Mouse (Mus musculus) MEL (cell line): ENCODE data around the gene Akt1s1. TPM values are rescaled to one million over a fixed set of nuclear protein-coding genes. Genes with fewer than 3 reads are reported as not detected.

Experiments
- DNase-seq: peaks from one replicate; pipeline ENCODE4 v3.0.0; 2011; ENCODE audit warnings: low read depth, low spot score
- H3K27ac ChIP-seq: 2 replicates; pipeline ENCODE4 v1.5.1; 2012; ENCODE audit warnings: low read depth, mild to moderate bottlenecking, control low read depth, low read length, moderate library complexity; ENCODE audit not compliant: control insufficient read depth
- H3K27me3 ChIP-seq, 2 experiments: fragments of 150-350 bp in 1 of 2; sonication (generic) in 1 of 2; 2 replicates each; pipeline ENCODE4 v1.6.1; 2012; ENCODE audit warnings: low read length in 2 of 2, mild to moderate bottlenecking in 2 of 2, improper control_type of control experiment in 1 of 2, moderate library complexity in 1 of 2; ENCODE audit not compliant: insufficient read depth in 2 of 2, control insufficient read depth in 1 of 2
- H3K36me3 ChIP-seq, 2 experiments: 2 replicates each; pipeline ENCODE4 v1.6.1; 2012 to 2014; ENCODE audit warnings: low read length in 2 of 2, improper control_type of control experiment in 1 of 2, inconsistent platforms in 1 of 2, mild to moderate bottlenecking in 1 of 2; ENCODE audit not compliant: insufficient read depth in 2 of 2, control insufficient read depth in 1 of 2
- H3K4me1 ChIP-seq, 2 experiments: fragments of 150-350 bp in 1 of 2; sonication (generic) in 1 of 2; 2 replicates each; pipeline ENCODE4 v1.6.1; 2012; ENCODE audit warnings: low read length in 2 of 2, improper control_type of control experiment in 1 of 2, mild to moderate bottlenecking in 1 of 2; ENCODE audit not compliant: insufficient read depth in 2 of 2, control insufficient read depth in 1 of 2
- H3K4me3 ChIP-seq, 2 experiments: fragments of 150-350 bp in 1 of 2; sonication (generic) in 1 of 2; 2 replicates each; pipeline ENCODE4 v1.5.1; 2012; ENCODE audit warnings: low read depth in 2 of 2, low read length in 2 of 2, mild to moderate bottlenecking in 2 of 2, moderate library complexity in 2 of 2, control low read depth in 1 of 2, improper control_type of control experiment in 1 of 2; ENCODE audit not compliant: control insufficient read depth in 1 of 2, insufficient read depth in 1 of 2
- H3K79me2 ChIP-seq: 2 replicates; pipeline ENCODE4 v1.6.1; 2012; ENCODE audit warnings: mild to moderate bottlenecking, low read length, moderate library complexity; ENCODE audit not compliant: control insufficient read depth, poor library complexity, insufficient read depth
- H3K9ac ChIP-seq: 2 replicates; pipeline ENCODE4 v1.6.1; 2012; ENCODE audit warnings: low read depth, mild to moderate bottlenecking, control low read depth, low read length, moderate library complexity; ENCODE audit not compliant: control insufficient read depth, poor library complexity, severe bottlenecking
- H3K9me3 ChIP-seq: fragments of 150-350 bp; sonication (generic); replicated peaks from 2 replicates; pipeline ENCODE4 v1.6.1; 2012; ENCODE audit warnings: mild to moderate bottlenecking, low read length, improper control_type of control experiment, moderate library complexity; ENCODE audit not compliant: insufficient read depth
- BHLHE40 ChIP-seq: IDR thresholded peaks from 2 replicates; pipeline ENCODE4 v1.6.1; 2012; ENCODE audit warnings: low read depth, mild to moderate bottlenecking, inconsistent platforms, low read length, improper control_type of control experiment, borderline replicate concordance
- CHD1 ChIP-seq: IDR thresholded peaks from 2 replicates; pipeline ENCODE4 v1.6.1; 2012; ENCODE audit warnings: low read depth, mild to moderate bottlenecking, inconsistent platforms, low read length, improper control_type of control experiment
- CHD2 ChIP-seq: IDR thresholded peaks from 2 replicates; pipeline ENCODE4 v1.6.1; 2011; ENCODE audit warnings: low read length, improper control_type of control experiment
- CTCF ChIP-seq, 3 experiments: IDR thresholded peaks in 2 of 3; conservative IDR thresholded peaks in 1 of 3; 2 replicates each; pipeline ENCODE4 v1.5.1; 2011 to 2012; ENCODE audit warnings: low read length in 3 of 3, low read depth in 2 of 3, mild to moderate bottlenecking in 2 of 3, improper control_type of control experiment in 1 of 3, inconsistent platforms in 1 of 3, mixed read lengths in 1 of 3, moderate library complexity in 1 of 3; ENCODE audit not compliant: control insufficient read depth in 1 of 3, insufficient read depth in 1 of 3, poor library complexity in 1 of 3, severe bottlenecking in 1 of 3
- E2F4 ChIP-seq: IDR thresholded peaks from 2 replicates; pipeline ENCODE4 v1.6.1; 2011; ENCODE audit warnings: low read depth, low read length, improper control_type of control experiment, borderline replicate concordance
- EP300 ChIP-seq, 2 experiments: IDR thresholded peaks; 2 replicates each; pipeline ENCODE4 v1.6.1; 2011; ENCODE audit warnings: improper control_type of control experiment in 2 of 2, low read length in 2 of 2, low read depth in 1 of 2, mild to moderate bottlenecking in 1 of 2
- ETS1 ChIP-seq: IDR thresholded peaks from 2 replicates; pipeline ENCODE4 v1.6.1; 2012; ENCODE audit warnings: low read depth, mild to moderate bottlenecking, inconsistent platforms, low read length, improper control_type of control experiment, moderate library complexity
- JUND ChIP-seq: IDR thresholded peaks from 2 replicates; pipeline ENCODE4 v1.6.1; 2011; ENCODE audit warnings: low read depth, mild to moderate bottlenecking, improper control_type of control experiment, low read length
- KAT2A ChIP-seq: conservative IDR thresholded peaks from 2 replicates; pipeline ENCODE4 v1.6.1; 2012; ENCODE audit warnings: low read depth, low read length, improper control_type of control experiment, inconsistent platforms
- MAFK ChIP-seq: IDR thresholded peaks from 2 replicates; pipeline ENCODE4 v1.6.1; 2011; ENCODE audit warnings: low read depth, mild to moderate bottlenecking, low read length, improper control_type of control experiment, borderline replicate concordance
- MAX ChIP-seq: IDR thresholded peaks from 2 replicates; pipeline ENCODE4 v1.6.1; 2011; ENCODE audit warnings: low read length, improper control_type of control experiment
- MEF2A ChIP-seq: IDR thresholded peaks from 2 replicates; pipeline ENCODE4 v1.6.1; 2014; ENCODE audit warnings: low read depth, mild to moderate bottlenecking, inconsistent platforms, low read length, improper control_type of control experiment; ENCODE audit not compliant: poor library complexity, insufficient replicate concordance, severe bottlenecking; ENCODE audit errors: extremely low read depth
- MXI1 ChIP-seq: IDR thresholded peaks from 2 replicates; pipeline ENCODE4 v1.6.1; 2011; ENCODE audit warnings: mild to moderate bottlenecking, low read depth, low read length, improper control_type of control experiment
- MYC ChIP-seq: IDR thresholded peaks from 2 replicates; pipeline ENCODE4 v1.6.1; 2011; ENCODE audit warnings: low read depth, mild to moderate bottlenecking, low read length, improper control_type of control experiment, moderate library complexity
- NELFE ChIP-seq: IDR thresholded peaks from 2 replicates; pipeline ENCODE4 v1.6.1; 2011; ENCODE audit warnings: low read depth, low read length, improper control_type of control experiment
- POLR2AphosphoS2 ChIP-seq: IDR thresholded peaks from 2 replicates; pipeline ENCODE4 v1.6.1; 2011; ENCODE audit warnings: low read length, improper control_type of control experiment
- POLR2AphosphoS5 ChIP-seq: IDR thresholded peaks from 2 replicates; pipeline ENCODE4 v1.6.1; 2012; ENCODE audit warnings: low read depth, borderline replicate concordance, mild to moderate bottlenecking, inconsistent platforms, low read length, moderate library complexity, mixed read lengths
- RCOR1 ChIP-seq: IDR thresholded peaks from 2 replicates; pipeline ENCODE4 v1.6.1; 2012; ENCODE audit warnings: low read depth, mild to moderate bottlenecking, inconsistent platforms, low read length, improper control_type of control experiment
- TCF12 ChIP-seq: IDR thresholded peaks from 2 replicates; pipeline ENCODE4 v1.6.1; 2014; ENCODE audit warnings: low read depth, mild to moderate bottlenecking, inconsistent platforms, low read length, improper control_type of control experiment, moderate library complexity
- UBTF ChIP-seq: IDR thresholded peaks from 2 replicates; pipeline ENCODE4 v1.6.1; 2012; ENCODE audit warnings: low read depth, mild to moderate bottlenecking, inconsistent platforms, low read length, improper control_type of control experiment, moderate library complexity, borderline replicate concordance; ENCODE audit not compliant: insufficient read depth
- USF1 ChIP-seq: IDR thresholded peaks from 2 replicates; pipeline ENCODE4 v1.6.1; 2014; ENCODE audit warnings: low read depth, mild to moderate bottlenecking, inconsistent platforms, low read length, improper control_type of control experiment, moderate library complexity
- USF2 ChIP-seq, 2 experiments: IDR thresholded peaks; 2 replicates each; pipeline ENCODE4 v1.6.1; 2011 to 2012; ENCODE audit warnings: improper control_type of control experiment in 2 of 2, low read length in 2 of 2, borderline replicate concordance in 1 of 2, inconsistent platforms in 1 of 2, low read depth in 1 of 2, mild to moderate bottlenecking in 1 of 2; ENCODE audit not compliant: insufficient read depth in 1 of 2
- ZC3H11A ChIP-seq: IDR thresholded peaks from 2 replicates; pipeline ENCODE4 v1.6.1; 2012; ENCODE audit warnings: low read depth, mild to moderate bottlenecking, inconsistent platforms, low read length, improper control_type of control experiment
- ZKSCAN1 ChIP-seq: IDR thresholded peaks from 2 replicates; pipeline ENCODE4 v1.6.1; 2012; ENCODE audit warnings: low read depth, mild to moderate bottlenecking, inconsistent platforms, low read length, improper control_type of control experiment, moderate library complexity
- ZMIZ1 ChIP-seq: IDR thresholded peaks from 2 replicates; pipeline ENCODE4 v1.6.1; 2012; ENCODE audit warnings: low read depth, mild to moderate bottlenecking, inconsistent platforms, low read length, improper control_type of control experiment, moderate library complexity
- ZNF384 ChIP-seq: IDR thresholded peaks from 2 replicates; pipeline ENCODE4 v1.6.1; 2012; ENCODE audit warnings: low read depth, mild to moderate bottlenecking, inconsistent platforms, low read length, improper control_type of control experiment
- polyA plus RNA-seq, 2 experiments: library from polyadenylated mRNA; stranded (reverse) in 1 of 2; unstranded in 1 of 2; fragments of >175 nt in 1 of 2; fragments of >200 nt in 1 of 2; gene quantifications; 2 replicates each; pipeline versions ENCODE4 v1.2.1 to v1.2.4; 2012; ENCODE audit warnings: low replicate concordance in 2 of 2, low read depth in 1 of 2; ENCODE audit not compliant: insufficient read length in 2 of 2, insufficient read depth in 1 of 2, missing spikeins in 1 of 2
- total RNA-seq: library from RNA; depleted of rRNA; stranded (reverse); fragments of 300-350 nt; gene quantifications from 2 replicates; pipeline ENCODE4 v1.2.3, GENCODE M21; 2012

Gene Akt1s1
- total and polyA plus RNA-seq, 3 experiments: 37.3 to 71.8 TPM; not detected in 1

GRCm38 (mm10) chr7:44886964-44887363, 38.2 kb downstream of the Akt1s1 start:
- Histone ChIP-seq H3K36me3 (peaks cover 2 to 4% of the 10 kb centered on the region in 2 experiments; a peak in 2 of 4 replicates), H3K4me1 (peaks cover 0 to 14% of the 10 kb centered on the region in 2 experiments; a peak in 2 of 4 replicates)
- no peak for DNase-seq

GRCm38 (mm10) chr7:44888256-44889105, 39.7 kb downstream of the Akt1s1 start:
- no peak overlapping the region for H3K4me3 ChIP-seq
- no peak overlapping the region for H3K9ac ChIP-seq
- no peak overlapping the region for H3K27ac ChIP-seq
- H3K9me3 ChIP-seq: no peaks in the 10 kb centered on the region
- no peaks in the 10 kb centered on the region for H3K27me3 ChIP-seq
- TF ChIP-seq POLR2AphosphoS5 (no peak), USF2 (IDR thresholded peaks at IDR 0.05; ENCODE audit: borderline replicate concordance in 1 of 2, insufficient read depth in 1 of 2, low read depth in 1 of 2, low read length in 2 of 2) (no peak), MAFK (no peak), CTCF (IDR thresholded peaks at IDR 0.05 in 2 of 3, conservative IDR thresholded peaks at IDR 0.05 in 1 of 3; ENCODE audit: control insufficient read depth in 1 of 3, insufficient read depth in 1 of 3, low read depth in 2 of 3, low read length in 3 of 3, poor library complexity in 1 of 3, severe bottlenecking in 1 of 3) (no peak), USF1 (no peak), MAX (no peak), POLR2AphosphoS2 (no peak), RCOR1 (no peak), MYC (no peak), MXI1 (no peak), JUND (no peak), ETS1 (no peak), ZKSCAN1 (no peak), TCF12 (no peak), MEF2A (no peak), CHD1 (no peak), KAT2A (no peak), E2F4 (no peak)
- peaks cover 25% of the 10 kb centered on the region for H3K79me2 ChIP-seq
- peaks cover 0 to 16% of the 10 kb centered on the region in 2 experiments; a peak in 2 of 4 replicates for H3K4me1 ChIP-seq
- no peak for DNase-seq
- peaks cover 2 to 4% of the 10 kb centered on the region in 2 experiments; a peak in 3 of 4 replicates for H3K36me3 ChIP-seq

More at GRCm38 (mm10) chr7:44886964-44887363, 38.2 kb downstream of the Akt1s1 start:
- Histone ChIP-seq H3K27me3 (no peaks in the 10 kb centered on the region), H3K9ac (no peak overlapping the region), H3K79me2 (peaks cover 23% of the 10 kb centered on the region), H3K27ac (no peak overlapping the region), H3K9me3 (no peaks in the 10 kb centered on the region)
- TF ChIP-seq BHLHE40: no peak
- TF ChIP-seq ZNF384: no peak
- no peak for TF ChIP-seq UBTF
- TF ChIP-seq EP300 (IDR thresholded peaks at IDR 0.05; ENCODE audit: low read depth in 1 of 2, low read length in 2 of 2): no peak
- no peak for TF ChIP-seq MAFK
- TF ChIP-seq ZMIZ1: no peak
- no peak for TF ChIP-seq MYC
- no peak for TF ChIP-seq CHD2
- no peak for TF ChIP-seq ZC3H11A
- TF ChIP-seq NELFE: no peak
- TF ChIP-seq MXI1: no peak
- TF ChIP-seq, all 39 proteins: peak for 0
- no peak overlapping the region for H3K4me3 ChIP-seq
